Mouse (Mus musculus) MEL (cell line): ENCODE measurements at regions not wholly inside any gene's neighbourhood (a gene's known extent, or its start where the extent isn't known, plus 50 kb on each side); places are given as distances from the start of the nearest gene placed in this dataset.

Source experiments
- DNase-seq: peaks from one replicate; pipeline ENCODE4 v3.0.0; 2011; ENCODE audit warnings: low read depth, low spot score
- H3K27ac ChIP-seq: 2 replicates; pipeline ENCODE4 v1.5.1; 2012; ENCODE audit warnings: low read depth, mild to moderate bottlenecking, control low read depth, low read length, moderate library complexity; ENCODE audit not compliant: control insufficient read depth
- H3K27me3 ChIP-seq, 2 experiments: fragments of 150-350 bp in 1 of 2; sonication (generic) in 1 of 2; 2 replicates each; pipeline ENCODE4 v1.6.1; 2012; ENCODE audit warnings: low read length in 2 of 2, mild to moderate bottlenecking in 2 of 2, improper control_type of control experiment in 1 of 2, moderate library complexity in 1 of 2; ENCODE audit not compliant: insufficient read depth in 2 of 2, control insufficient read depth in 1 of 2
- H3K36me3 ChIP-seq, 2 experiments: 2 replicates each; pipeline ENCODE4 v1.6.1; 2012 to 2014; ENCODE audit warnings: low read length in 2 of 2, improper control_type of control experiment in 1 of 2, inconsistent platforms in 1 of 2, mild to moderate bottlenecking in 1 of 2; ENCODE audit not compliant: insufficient read depth in 2 of 2, control insufficient read depth in 1 of 2
- H3K4me1 ChIP-seq, 2 experiments: fragments of 150-350 bp in 1 of 2; sonication (generic) in 1 of 2; 2 replicates each; pipeline ENCODE4 v1.6.1; 2012; ENCODE audit warnings: low read length in 2 of 2, improper control_type of control experiment in 1 of 2, mild to moderate bottlenecking in 1 of 2; ENCODE audit not compliant: insufficient read depth in 2 of 2, control insufficient read depth in 1 of 2
- H3K4me3 ChIP-seq, 2 experiments: fragments of 150-350 bp in 1 of 2; sonication (generic) in 1 of 2; 2 replicates each; pipeline ENCODE4 v1.5.1; 2012; ENCODE audit warnings: low read depth in 2 of 2, low read length in 2 of 2, mild to moderate bottlenecking in 2 of 2, moderate library complexity in 2 of 2, control low read depth in 1 of 2, improper control_type of control experiment in 1 of 2; ENCODE audit not compliant: control insufficient read depth in 1 of 2, insufficient read depth in 1 of 2
- H3K79me2 ChIP-seq: 2 replicates; pipeline ENCODE4 v1.6.1; 2012; ENCODE audit warnings: mild to moderate bottlenecking, low read length, moderate library complexity; ENCODE audit not compliant: control insufficient read depth, poor library complexity, insufficient read depth
- H3K9ac ChIP-seq: 2 replicates; pipeline ENCODE4 v1.6.1; 2012; ENCODE audit warnings: low read depth, mild to moderate bottlenecking, control low read depth, low read length, moderate library complexity; ENCODE audit not compliant: control insufficient read depth, poor library complexity, severe bottlenecking
- H3K9me3 ChIP-seq: fragments of 150-350 bp; sonication (generic); replicated peaks from 2 replicates; pipeline ENCODE4 v1.6.1; 2012; ENCODE audit warnings: mild to moderate bottlenecking, low read length, improper control_type of control experiment, moderate library complexity; ENCODE audit not compliant: insufficient read depth
- E2F4 ChIP-seq: IDR thresholded peaks from 2 replicates; pipeline ENCODE4 v1.6.1; 2011; ENCODE audit warnings: low read depth, low read length, improper control_type of control experiment, borderline replicate concordance
- EP300 ChIP-seq, 2 experiments: IDR thresholded peaks; 2 replicates each; pipeline ENCODE4 v1.6.1; 2011; ENCODE audit warnings: improper control_type of control experiment in 2 of 2, low read length in 2 of 2, low read depth in 1 of 2, mild to moderate bottlenecking in 1 of 2
- ETS1 ChIP-seq: IDR thresholded peaks from 2 replicates; pipeline ENCODE4 v1.6.1; 2012; ENCODE audit warnings: low read depth, mild to moderate bottlenecking, inconsistent platforms, low read length, improper control_type of control experiment, moderate library complexity
- GABPA ChIP-seq: IDR thresholded peaks from 2 replicates; pipeline ENCODE4 v1.6.1; 2012; ENCODE audit warnings: low read depth, mild to moderate bottlenecking, inconsistent platforms, low read length, improper control_type of control experiment, moderate library complexity
- JUND ChIP-seq: IDR thresholded peaks from 2 replicates; pipeline ENCODE4 v1.6.1; 2011; ENCODE audit warnings: low read depth, mild to moderate bottlenecking, improper control_type of control experiment, low read length
- KAT2A ChIP-seq: conservative IDR thresholded peaks from 2 replicates; pipeline ENCODE4 v1.6.1; 2012; ENCODE audit warnings: low read depth, low read length, improper control_type of control experiment, inconsistent platforms
- MXI1 ChIP-seq: IDR thresholded peaks from 2 replicates; pipeline ENCODE4 v1.6.1; 2011; ENCODE audit warnings: mild to moderate bottlenecking, low read depth, low read length, improper control_type of control experiment
- MYC ChIP-seq: IDR thresholded peaks from 2 replicates; pipeline ENCODE4 v1.6.1; 2011; ENCODE audit warnings: low read depth, mild to moderate bottlenecking, low read length, improper control_type of control experiment, moderate library complexity
- POLR2AphosphoS2 ChIP-seq: IDR thresholded peaks from 2 replicates; pipeline ENCODE4 v1.6.1; 2011; ENCODE audit warnings: low read length, improper control_type of control experiment
- POLR2AphosphoS5 ChIP-seq: IDR thresholded peaks from 2 replicates; pipeline ENCODE4 v1.6.1; 2012; ENCODE audit warnings: low read depth, borderline replicate concordance, mild to moderate bottlenecking, inconsistent platforms, low read length, moderate library complexity, mixed read lengths
- RAD21 ChIP-seq: IDR thresholded peaks from 2 replicates; pipeline ENCODE4 v1.6.1; 2011; ENCODE audit warnings: mild to moderate bottlenecking, low read depth, low read length, improper control_type of control experiment
- RCOR1 ChIP-seq: IDR thresholded peaks from 2 replicates; pipeline ENCODE4 v1.6.1; 2012; ENCODE audit warnings: low read depth, mild to moderate bottlenecking, inconsistent platforms, low read length, improper control_type of control experiment
- SIN3A ChIP-seq: IDR thresholded peaks from 2 replicates; pipeline ENCODE4 v1.6.1; 2012; ENCODE audit warnings: low read length, improper control_type of control experiment, inconsistent platforms
- TBP ChIP-seq: IDR thresholded peaks from 2 replicates; pipeline ENCODE4 v1.8.0; 2011; ENCODE audit warnings: low read depth, low read length, improper control_type of control experiment
- UBTF ChIP-seq: IDR thresholded peaks from 2 replicates; pipeline ENCODE4 v1.6.1; 2012; ENCODE audit warnings: low read depth, mild to moderate bottlenecking, inconsistent platforms, low read length, improper control_type of control experiment, moderate library complexity, borderline replicate concordance; ENCODE audit not compliant: insufficient read depth
- USF1 ChIP-seq: IDR thresholded peaks from 2 replicates; pipeline ENCODE4 v1.6.1; 2014; ENCODE audit warnings: low read depth, mild to moderate bottlenecking, inconsistent platforms, low read length, improper control_type of control experiment, moderate library complexity
- ZC3H11A ChIP-seq: IDR thresholded peaks from 2 replicates; pipeline ENCODE4 v1.6.1; 2012; ENCODE audit warnings: low read depth, mild to moderate bottlenecking, inconsistent platforms, low read length, improper control_type of control experiment
- ZMIZ1 ChIP-seq: IDR thresholded peaks from 2 replicates; pipeline ENCODE4 v1.6.1; 2012; ENCODE audit warnings: low read depth, mild to moderate bottlenecking, inconsistent platforms, low read length, improper control_type of control experiment, moderate library complexity
- ZNF384 ChIP-seq: IDR thresholded peaks from 2 replicates; pipeline ENCODE4 v1.6.1; 2012; ENCODE audit warnings: low read depth, mild to moderate bottlenecking, inconsistent platforms, low read length, improper control_type of control experiment

DNA sequence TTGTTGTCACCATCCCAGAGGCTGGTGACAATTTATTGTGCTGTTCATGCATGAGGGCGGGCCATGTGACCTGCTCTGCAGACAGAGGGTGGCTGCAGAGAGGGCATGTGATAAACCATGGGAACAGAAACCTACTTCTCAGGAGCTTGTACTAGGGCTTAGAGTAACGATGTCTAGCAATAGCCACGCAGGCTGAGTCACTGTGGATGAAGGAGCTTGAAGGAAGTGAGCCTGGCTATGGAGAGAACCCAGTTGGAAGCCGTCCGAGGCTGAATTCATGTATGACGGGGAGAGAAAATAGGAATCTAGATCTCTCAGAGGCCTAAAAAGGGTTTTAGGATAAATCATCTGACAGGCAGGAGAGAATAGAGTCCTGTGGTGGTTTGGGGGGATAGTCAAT is 988.0 kb downstream of the 4930447A16Rik start:
- TF ChIP-seq RCOR1 (no peak), ZNF384 (no peak), POLR2AphosphoS2 (no peak), GABPA (no peak), ZMIZ1 (no peak), USF1 (no peak), EP300 (IDR thresholded peaks at IDR 0.05; ENCODE audit: low read depth in 1 of 2, low read length in 2 of 2) (no peak), ZC3H11A (no peak), SIN3A (no peak), MYC (no peak), ETS1 (no peak), RAD21 (no peak), KAT2A (no peak), E2F4 (no peak), JUND (no peak), UBTF (no peak), POLR2AphosphoS5 (no peak)
- no peaks in the 10 kb centered on the region for H3K36me3 ChIP-seq
- H3K9ac ChIP-seq: no peak overlapping the region
- H3K4me1 ChIP-seq: no peaks in the 10 kb centered on the region
- no peaks in the 10 kb centered on the region for H3K79me2 ChIP-seq
- H3K4me3 ChIP-seq: no peak overlapping the region
- peaks cover 0 to 1% of the 10 kb centered on the region in 2 experiments; a peak in 1 of 4 replicates for H3K27me3 ChIP-seq
- no peak overlapping the region for H3K27ac ChIP-seq
- no peaks in the 10 kb centered on the region for H3K9me3 ChIP-seq
- no peak for DNase-seq

GRCm38 (mm10) chr15:38414318-38415090 is 989.1 kb downstream of the 4930447A16Rik start:
- Histone ChIP-seq H3K4me1 (no peaks in the 10 kb centered on the region), H3K4me3 (no peak overlapping the region), H3K27ac (no peak overlapping the region), H3K9ac (no peak overlapping the region), H3K27me3 (peaks cover 0 to 1% of the 10 kb centered on the region in 2 experiments; a peak in 2 of 4 replicates), H3K79me2 (no peaks in the 10 kb centered on the region), H3K36me3 (no peaks in the 10 kb centered on the region), H3K9me3 (no peaks in the 10 kb centered on the region)
- DNase-seq: no peak
- no peak for TF ChIP-seq MXI1
- TF ChIP-seq TBP: no peak
